Comparison of ENCODE assay signal across 1 mouse cellular context in the genomic region with DNA sequence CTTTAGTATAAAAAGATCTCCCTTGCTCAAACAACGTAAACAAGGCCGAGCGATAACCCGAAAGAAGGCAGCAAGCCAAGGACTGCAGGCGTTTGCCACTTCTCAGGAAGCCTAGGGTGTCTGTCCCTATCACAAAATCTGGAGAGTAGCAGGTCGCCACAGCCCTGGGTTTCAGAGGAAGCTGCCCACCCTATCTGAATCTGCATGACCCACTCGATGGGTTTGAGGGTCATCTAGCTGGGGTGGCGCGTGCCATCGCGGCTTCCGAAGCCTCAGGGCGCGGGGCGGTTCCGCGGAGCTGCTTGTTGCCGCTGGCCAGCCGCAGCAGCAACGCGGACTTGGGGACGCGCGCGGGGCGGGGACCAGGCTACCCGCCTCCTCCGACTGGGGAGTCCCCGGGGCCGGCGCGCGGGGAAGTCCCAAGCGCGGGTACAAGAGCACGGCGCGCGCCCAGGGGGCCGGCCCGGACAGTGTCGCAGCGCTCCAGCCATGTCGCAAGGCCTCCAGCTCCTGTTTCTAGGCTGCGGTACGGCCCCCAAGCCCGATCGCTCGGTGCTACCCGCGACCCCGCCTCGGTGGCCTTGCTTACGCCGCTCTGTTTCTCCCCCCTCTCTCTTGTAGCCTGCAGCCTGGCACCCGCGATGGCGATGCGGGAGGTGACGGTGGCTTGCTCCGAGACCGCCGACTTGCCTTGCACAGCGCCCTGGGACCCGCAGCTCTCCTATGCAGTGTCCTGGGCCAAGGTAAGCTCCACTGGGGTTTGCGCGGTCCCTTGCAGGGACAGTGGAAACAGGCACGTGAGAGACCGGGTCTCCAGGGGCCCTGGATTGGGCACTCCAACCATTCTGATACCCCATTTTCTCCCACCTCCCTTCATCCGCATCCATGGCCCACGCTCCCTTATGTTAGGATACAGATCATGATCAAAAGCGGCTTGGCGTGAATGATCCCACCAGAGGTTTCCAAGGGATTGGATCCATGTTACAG.
TF ChIP-seq lines count a peak whose summit lies in the region.

A gene (plus strand): TSS at position 51 of the 987 bp plus-strand sequence.

TF ChIP-seq in myocyte, 11 proteins besides CTCF, POLR2A, EP300 and RAD21 (continued from another document):
- TF ChIP-seq MYOD1 (IDR thresholded peaks at IDR 0.05; ENCODE audit: control insufficient read depth in 1 of 3, insufficient read length in 2 of 3, low read depth in 2 of 3): no peak
- TF ChIP-seq MAX (IDR thresholded peaks at IDR 0.05; ENCODE audit: low read depth): no peak
- no peak for TF ChIP-seq CEBPB (IDR thresholded peaks at IDR 0.05; ENCODE audit: insufficient read depth, poor library complexity, severe bottlenecking)
- no peak for TF ChIP-seq POLR2AphosphoS2 (IDR thresholded peaks at IDR 0.05; ENCODE audit: insufficient read length, low read depth)
- TF ChIP-seq USF1 (IDR thresholded peaks at IDR 0.05; ENCODE audit: low read depth): no peak
- TF ChIP-seq E2F4 (IDR thresholded peaks at IDR 0.05; ENCODE audit: insufficient read depth): no peak
- TF ChIP-seq TCF3 (IDR thresholded peaks at IDR 0.05; ENCODE audit: insufficient read length, low read depth): no peak
TF ChIP-seq in myocyte: peak in this region for 0.
